Mouse (Mus musculus): ENCODE results near the gene Adamts5. TPM values are rescaled to one million over a fixed set of nuclear protein-coding genes. Genes with fewer than 3 reads are reported as not detected.

Adamts5 gene
- not detected for total RNA-seq (2023)

DNA sequence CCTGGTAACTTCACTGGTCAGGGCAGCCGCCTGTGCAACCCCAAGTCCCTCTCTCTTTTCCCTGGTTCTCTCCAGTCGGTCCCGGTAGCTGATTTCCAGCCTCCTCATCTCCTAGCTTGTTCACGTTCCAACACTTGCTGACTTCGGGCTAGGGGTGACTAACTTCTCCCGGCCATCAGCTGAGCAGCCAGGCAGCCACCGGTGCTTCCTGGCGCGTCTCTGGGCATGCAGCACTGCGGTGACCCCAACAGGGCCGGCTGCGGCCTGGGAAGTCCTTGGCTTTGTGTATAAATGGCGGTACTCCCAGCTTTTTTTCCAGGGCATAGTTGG lies at the start of gene Adamts5:
Gene Adamts5 (minus strand): TSS at position 248 of the 330 bp plus-strand sequence.

Other genes with a start within 250 kb of the Adamts5 start
- not detected for gene Adamts1, start 98.7 kb downstream of the Adamts5 start, total RNA-seq (2023)

All from B cell, adult 67 days (primary cell).